Mouse (Mus musculus): ENCODE data around the gene Rhbdd3. TPM values are rescaled to one million over a fixed set of nuclear protein-coding genes. Genes with fewer than 3 reads are reported as not detected.

The Rhbdd3 gene
- 49.5 and 55.4 TPM in 2 replicates for polyA plus RNA-seq (2015; fragmentation: Nextera tagmentation; extraction: Ambion mirVana)

DNA sequence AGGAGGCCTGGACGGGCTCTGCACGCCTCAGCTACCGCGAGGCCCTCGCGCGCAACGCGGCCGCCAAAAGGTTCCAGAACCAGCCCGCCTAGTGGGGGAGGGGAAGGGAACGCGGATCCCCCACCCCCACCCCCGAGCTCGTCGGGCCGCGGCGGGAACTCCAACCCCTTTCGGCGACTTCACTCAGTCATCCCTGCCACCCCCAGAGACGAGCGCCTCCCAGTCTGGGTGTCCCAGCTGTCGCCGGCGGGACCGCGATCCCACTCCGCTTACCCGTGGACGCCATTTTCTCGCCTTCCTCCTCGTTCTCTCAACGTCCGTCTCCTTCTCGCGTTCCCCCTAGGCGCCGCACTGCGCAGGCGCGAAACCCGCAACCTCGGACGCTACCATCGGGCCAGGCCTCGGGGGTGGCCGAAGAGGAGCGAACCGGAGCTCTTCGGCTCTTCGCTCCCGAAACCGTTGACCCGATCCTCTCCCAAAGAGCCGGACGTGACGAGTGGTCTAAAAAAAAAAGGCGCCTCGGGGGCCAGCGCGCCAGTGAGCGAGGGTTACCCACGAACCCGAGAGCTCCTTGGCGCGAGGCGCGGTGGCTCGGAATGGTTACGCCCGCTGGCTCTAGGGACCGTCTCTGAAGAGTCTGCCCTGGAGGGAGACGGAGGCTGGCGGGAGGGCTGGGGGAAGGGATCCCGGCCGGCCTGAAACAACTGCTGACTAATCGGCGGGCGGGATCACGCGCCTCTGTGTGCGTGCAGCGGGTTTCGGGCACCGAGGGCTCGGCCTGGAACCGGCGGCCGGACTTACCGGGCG is at the start of gene Rhbdd3, which contains the start of gene Ewsr1:
Rhbdd3 (plus strand) TSS at position 191 of the 807 bp plus-strand sequence.
Ewsr1 (minus strand) TSS at position 531 of the 807 bp plus-strand sequence.
- under 1% methylated on average over 87 of the region's 92 CpGs for WGBS
- peak within 1 kb of the TSS; percentile 78 for H3K4me2 ChIP-seq
- H3K9me3 ChIP-seq, result no peaks in the 10 kb centered on the region
- H3K27me3 ChIP-seq (replicated peaks), result no peaks in the 10 kb centered on the region
- peak within 1 kb of the TSS; percentile 85 for H3K9ac ChIP-seq
- H3K36me3 ChIP-seq (replicated peaks), result no peaks in the 10 kb centered on the region; the same call in 1 of the 2 replicates
- peak; percentile 90 for ATAC-seq (replicated peaks)
- peak within 1 kb of the TSS; percentile 66 for H3K4me3 ChIP-seq
- H3K27ac ChIP-seq, result peak within 1 kb of the TSS; percentile 99
- H3K4me1 ChIP-seq, result peaks cover 42% of the 10 kb centered on the region

DNA sequence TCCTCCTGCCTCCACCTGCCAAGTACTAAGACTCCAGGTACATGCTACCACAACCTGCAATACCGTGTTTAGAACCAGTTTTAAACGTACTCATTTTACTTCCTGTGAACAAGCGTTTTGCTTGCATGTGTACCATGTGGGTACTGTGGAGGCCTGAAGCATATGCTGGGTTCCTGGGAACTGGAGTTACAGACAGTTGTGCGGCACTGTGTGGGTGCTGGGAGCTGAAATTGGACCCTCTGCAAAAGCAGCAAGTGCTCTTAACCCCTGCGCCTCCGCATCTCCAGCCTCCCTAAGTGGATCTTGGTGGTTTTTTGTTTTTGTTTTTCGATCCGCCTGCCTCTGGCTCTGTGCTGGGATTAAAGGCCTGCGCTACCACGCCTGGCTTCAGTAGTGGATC is 47.1 kb upstream of the Rhbdd3 start:
- Histone ChIP-seq H3K36me3 (replicated peaks) (no peaks in the 10 kb centered on the region), H3K4me2 (no peak overlapping the region), H3K27ac (no peak overlapping the region), H3K27me3 (replicated peaks) (peaks cover 9% of the 10 kb centered on the region), H3K4me1 (peaks cover 6% of the 10 kb centered on the region), H3K9ac (no peak overlapping the region), H3K4me3 (no peak overlapping the region), H3K9me3 (no peaks in the 10 kb centered on the region)
- 79% methylated on average over 10 of the region's 10 CpGs for WGBS
- no peak for ATAC-seq (replicated peaks)

DNA sequence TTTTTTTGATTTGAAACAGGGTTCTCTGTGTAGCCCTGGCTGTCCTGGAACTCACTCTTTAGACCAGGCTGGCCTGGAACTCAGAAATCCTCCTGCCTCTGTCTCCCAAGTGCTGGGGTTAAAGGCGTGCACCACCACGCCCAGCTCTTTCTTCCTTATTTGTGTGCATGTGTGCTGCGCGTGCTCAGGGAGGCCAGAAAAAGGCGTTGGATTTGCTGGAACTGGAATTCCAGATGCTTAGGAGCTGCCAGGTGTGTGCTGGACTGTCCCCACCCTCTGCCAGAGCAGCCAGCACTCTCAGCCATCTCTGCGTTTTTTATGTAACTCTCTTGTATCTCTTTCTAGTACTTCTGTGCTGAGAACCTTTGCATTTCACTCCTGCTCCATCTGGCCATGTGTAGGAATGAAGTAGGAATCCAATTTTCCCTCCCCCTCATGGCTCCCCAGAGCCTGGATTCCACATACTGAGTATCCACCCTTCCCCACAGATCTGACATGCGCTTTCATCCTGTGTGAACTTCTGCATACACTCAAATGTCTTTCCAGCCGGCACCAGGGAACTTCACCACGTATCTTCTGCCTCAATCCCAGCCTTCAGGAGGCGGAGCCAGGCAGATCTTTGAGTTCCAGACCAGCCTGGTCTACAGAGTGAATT is 46.4 kb upstream of the Rhbdd3 start:
- no peak for ATAC-seq (replicated peaks)
- H3K4me2 ChIP-seq, result no peak overlapping the region
- H3K9ac ChIP-seq, result no peak overlapping the region
- H3K27ac ChIP-seq, result no peak overlapping the region
- H3K9me3 ChIP-seq, result no peaks in the 10 kb centered on the region
- peaks cover 7% of the 10 kb centered on the region for H3K4me1 ChIP-seq
- peaks cover 16% of the 10 kb centered on the region for H3K27me3 ChIP-seq (replicated peaks)
- H3K4me3 ChIP-seq, result no peak overlapping the region
- H3K36me3 ChIP-seq (replicated peaks), result no peaks in the 10 kb centered on the region
- WGBS, result 80% methylated on average over 10 of the region's 10 CpGs

GRCm38 (mm10) chr11:5054151-5054550 is 44.6 kb upstream of the Rhbdd3 start:
- WGBS, result 94% methylated on average over 14 of the region's 14 CpGs
- H3K9me3 ChIP-seq, result no peaks in the 10 kb centered on the region
- H3K9ac ChIP-seq, result no peak overlapping the region
- H3K36me3 ChIP-seq (replicated peaks), result no peaks in the 10 kb centered on the region
- H3K27me3 ChIP-seq (replicated peaks), result peaks cover 29% of the 10 kb centered on the region
- peaks cover 22% of the 10 kb centered on the region for H3K4me1 ChIP-seq
- no peak for ATAC-seq (replicated peaks)
- no peak overlapping the region for H3K27ac ChIP-seq
- no peak overlapping the region for H3K4me3 ChIP-seq
- no peak overlapping the region for H3K4me2 ChIP-seq

DNA sequence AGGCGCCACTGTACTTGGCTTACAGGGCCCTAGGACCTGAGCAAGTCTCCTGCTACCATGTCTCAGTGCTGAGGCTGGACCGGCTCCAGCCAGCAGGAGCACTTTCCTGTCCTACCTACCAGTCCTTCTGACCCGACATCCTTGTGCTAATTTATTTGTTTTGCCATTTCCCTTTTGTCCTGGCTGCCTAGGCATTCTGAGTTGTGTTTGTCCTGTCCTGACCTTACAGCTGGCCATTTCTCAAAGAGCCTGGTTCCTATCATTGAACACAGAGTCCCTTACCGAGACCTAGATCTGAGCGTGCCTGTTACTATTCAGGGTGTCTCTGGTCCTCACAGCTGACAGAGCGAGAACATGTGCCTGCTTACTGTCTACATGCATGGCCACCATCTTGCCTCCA is 43.9 kb upstream of the Rhbdd3 start:
- Histone ChIP-seq H3K4me3 (no peak overlapping the region), H3K9me3 (no peaks in the 10 kb centered on the region), H3K27me3 (replicated peaks) (peaks cover 36% of the 10 kb centered on the region), H3K4me2 (no peak overlapping the region), H3K4me1 (peaks cover 27% of the 10 kb centered on the region), H3K27ac (no peak overlapping the region), H3K36me3 (replicated peaks) (no peaks in the 10 kb centered on the region), H3K9ac (no peak overlapping the region)
- no peak for ATAC-seq (replicated peaks)
- WGBS, result 71% methylated on average over 6 of the region's 6 CpGs

- H3K4me1 ChIP-seq, result peaks cover 33% of the 10 kb centered on the region
- peaks cover 50% of the 10 kb centered on the region for H3K27me3 ChIP-seq (replicated peaks)
- no peak overlapping the region for H3K4me3 ChIP-seq
- ATAC-seq (replicated peaks), result no peak
- no peak overlapping the region for H3K9ac ChIP-seq
- WGBS, result 17% methylated on average over 23 of the region's 23 CpGs
- no peak overlapping the region for H3K4me2 ChIP-seq
- no peaks in the 10 kb centered on the region for H3K9me3 ChIP-seq
- no peaks in the 10 kb centered on the region for H3K36me3 ChIP-seq (replicated peaks)
- H3K27ac ChIP-seq, result no peak overlapping the region
Observed at GRCm38 (mm10) chr11:5055945-5056938, 42.5 kb upstream of the Rhbdd3 start.

DNA sequence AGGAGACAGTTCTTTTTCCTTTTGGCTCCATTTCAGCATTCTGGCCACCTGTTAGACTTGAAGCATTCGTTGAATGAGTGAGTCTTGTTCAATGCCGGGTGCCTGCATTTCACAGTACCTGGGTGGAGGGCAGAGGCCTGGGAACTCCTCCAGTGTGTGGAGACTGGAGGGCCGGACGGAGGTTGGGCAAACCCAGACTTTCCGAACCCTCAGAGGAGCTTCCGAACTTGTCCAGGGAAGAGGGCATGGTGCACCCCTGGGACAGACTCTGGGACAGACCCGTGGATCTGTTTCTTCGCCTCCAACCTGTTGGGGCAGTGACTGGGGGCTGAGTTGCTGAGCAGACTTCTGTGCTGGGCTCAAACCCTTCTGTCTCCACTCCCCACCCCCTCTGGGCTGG is 41.7 kb upstream of the Rhbdd3 start:
- Histone ChIP-seq H3K4me2 (no peak overlapping the region), H3K27me3 (replicated peaks) (peaks cover 57% of the 10 kb centered on the region), H3K4me3 (no peak overlapping the region), H3K9ac (no peak overlapping the region), H3K4me1 (peaks cover 41% of the 10 kb centered on the region), H3K36me3 (replicated peaks) (no peaks in the 10 kb centered on the region), H3K9me3 (no peaks in the 10 kb centered on the region), H3K27ac (no peak overlapping the region)
- 55% methylated on average over 8 of the region's 8 CpGs for WGBS
- ATAC-seq (replicated peaks), result no peak

DNA sequence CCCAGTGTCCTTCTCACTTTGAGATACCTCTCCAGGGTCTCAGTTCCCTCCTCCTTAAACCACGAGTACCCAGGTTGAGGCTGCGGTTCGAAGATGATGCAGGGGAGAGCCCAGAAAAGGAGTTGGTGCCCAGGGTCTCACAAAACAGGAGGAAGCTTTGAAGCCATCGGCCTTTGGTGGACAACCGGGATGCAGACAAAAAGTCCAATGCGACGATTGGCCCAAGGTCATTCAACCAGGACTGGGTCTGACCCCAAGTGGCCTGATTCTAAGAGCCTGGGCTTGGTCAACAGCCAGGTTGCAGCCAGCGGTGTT is 41.2 kb upstream of the Rhbdd3 start:
- H3K9ac ChIP-seq, result peak overlapping the region; percentile 52
- H3K4me2 ChIP-seq, result peak overlapping the region; percentile 94
- 8% methylated on average over 8 of the region's 8 CpGs for WGBS
- peaks cover 62% of the 10 kb centered on the region for H3K27me3 ChIP-seq (replicated peaks)
- no peak overlapping the region for H3K27ac ChIP-seq
- ATAC-seq (replicated peaks), result 0 out of 2 replicates have a peak, but pooled peaks have one; percentile 1
- no peaks in the 10 kb centered on the region for H3K9me3 ChIP-seq
- no peaks in the 10 kb centered on the region for H3K36me3 ChIP-seq (replicated peaks)
- H3K4me1 ChIP-seq, result peaks cover 45% of the 10 kb centered on the region
- peak overlapping the region; percentile 48 for H3K4me3 ChIP-seq

- peak; percentile 3; the same call in 1 of the 2 replicates for ATAC-seq (replicated peaks)
- Histone ChIP-seq H3K27me3 (replicated peaks) (peaks cover 67% of the 10 kb centered on the region), H3K4me2 (peak within 1 kb of the TSS; percentile 94), H3K4me3 (peak within 1 kb of the TSS; percentile 48), H3K9ac (peak within 1 kb of the TSS; percentile 52), H3K36me3 (replicated peaks) (no peaks in the 10 kb centered on the region), H3K27ac (no peak within 1 kb of the TSS), H3K9me3 (no peaks in the 10 kb centered on the region), H3K4me1 (peaks cover 51% of the 10 kb centered on the region)
- 1% methylated on average over 75 of the region's 77 CpGs for WGBS
Observed at GRCm38 (mm10) chr11:5057856-5058641, 40.7 kb upstream of the Rhbdd3 start, which contains the start of gene Rasl10a. Rasl10a (plus strand) TSS chr11:5058128.

- H3K4me1 ChIP-seq, result peaks cover 58% of the 10 kb centered on the region
- H3K36me3 ChIP-seq (replicated peaks), result no peaks in the 10 kb centered on the region
- no peak overlapping the region for H3K9ac ChIP-seq
- ATAC-seq (replicated peaks), result no peak
- no peak overlapping the region for H3K4me3 ChIP-seq
- no peaks in the 10 kb centered on the region for H3K9me3 ChIP-seq
- H3K27me3 ChIP-seq (replicated peaks), result peaks cover 72% of the 10 kb centered on the region
- no peak overlapping the region for H3K27ac ChIP-seq
- 20% methylated on average over 9 of the region's 9 CpGs for WGBS
- no peak overlapping the region for H3K4me2 ChIP-seq
Observed at GRCm38 (mm10) chr11:5058783-5059182, 39.9 kb upstream of the Rhbdd3 start.

- Histone ChIP-seq H3K36me3 (replicated peaks) (no peaks in the 10 kb centered on the region), H3K9me3 (no peaks in the 10 kb centered on the region), H3K4me3 (no peak overlapping the region), H3K9ac (no peak overlapping the region), H3K27me3 (replicated peaks) (peaks cover 77% of the 10 kb centered on the region), H3K27ac (no peak overlapping the region), H3K4me2 (no peak overlapping the region), H3K4me1 (peaks cover 63% of the 10 kb centered on the region)
- no peak for ATAC-seq (replicated peaks)
- WGBS, result 31% methylated on average over 14 of the region's 14 CpGs
Observed at GRCm38 (mm10) chr11:5059230-5059629, 39.5 kb upstream of the Rhbdd3 start.

Data from midbrain, embryonic 15.5 days (tissue).